Mouse (Mus musculus): ENCODE measurements around the gene Gm11037. TPM values are rescaled to one million over a fixed set of nuclear protein-coding genes. Genes with fewer than 3 reads are reported as not detected.

Gene Gm11037
- total and polyA plus RNA-seq, 2 experiments from 2014 or later: not detected

DNA sequence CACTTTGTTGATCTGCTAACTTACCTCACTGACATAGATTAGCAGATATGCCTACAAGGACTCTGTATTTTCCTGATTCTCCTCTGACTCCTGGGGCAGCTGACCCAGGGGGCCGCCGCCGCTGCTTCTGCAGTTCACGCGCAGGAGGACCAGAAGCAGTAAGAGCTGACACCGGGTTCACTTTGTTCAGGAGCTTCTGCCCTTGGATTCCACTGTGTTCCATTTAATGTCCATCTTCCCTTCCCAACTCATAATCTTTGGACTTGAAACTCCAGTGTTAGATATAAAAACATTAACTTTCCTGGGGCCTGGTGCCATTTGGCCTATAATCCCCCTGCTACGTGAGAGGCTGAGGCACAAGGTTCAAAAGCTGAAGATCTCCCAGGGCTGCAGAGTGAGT is 30.6 kb downstream of the Gm11037 start:
- Histone ChIP-seq H3K9ac (replicated peaks; ENCODE audit: low read length, poor library complexity, severe bottlenecking) (no peak overlapping the region), H3K4me3 (ENCODE audit: low read depth, low read length) (no peak overlapping the region), H3K4me1 (ENCODE audit: insufficient read depth, low read length) (no peaks in the 10 kb centered on the region), H3K27me3 (ENCODE audit: insufficient read depth, low read length) (no peaks in the 10 kb centered on the region), H3K27ac (ENCODE audit: low read depth, low read length) (no peak overlapping the region), H3K36me3 (ENCODE audit: insufficient read depth, low read length) (no peaks in the 10 kb centered on the region), H3K9me3 (ENCODE audit: low read length) (no peaks in the 10 kb centered on the region), H3K4me2 (ENCODE audit: low read depth, low read length, poor library complexity, severe bottlenecking) (no peak overlapping the region)
- ATAC-seq (ENCODE audit: low FRiP score) (no peak), DNase-seq (ENCODE audit: low spot score) (no peak)
- TF ChIP-seq CTCF (IDR thresholded peaks at IDR 0.05): no peak
- 82% methylated on average over 7 of the region's 7 CpGs for WGBS

DNA sequence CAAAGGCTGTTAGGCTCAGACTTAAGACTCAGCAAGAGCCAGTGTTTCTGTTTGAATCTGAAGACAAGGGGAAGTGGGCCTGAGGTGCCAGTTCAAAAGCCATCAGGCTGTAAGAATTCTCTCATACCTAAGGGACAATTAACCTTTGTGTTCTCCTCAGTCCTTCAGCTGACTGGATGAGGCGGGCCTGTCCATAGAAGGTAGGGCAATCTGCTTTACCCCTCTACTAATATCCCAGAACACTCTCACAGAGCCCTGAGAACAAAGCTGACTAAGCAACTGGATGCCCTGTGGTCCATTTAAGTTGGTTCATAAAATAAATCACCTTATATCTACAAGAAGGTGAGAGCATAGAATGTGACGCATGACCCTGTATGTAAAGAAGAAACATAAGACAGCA is 32.9 kb downstream of the Gm11037 start:
- no peaks in the 10 kb centered on the region for H3K4me1 ChIP-seq (ENCODE audit: insufficient read depth, low read length)
- no peak overlapping the region for H3K27ac ChIP-seq (ENCODE audit: low read depth, low read length)
- H3K36me3 ChIP-seq (ENCODE audit: insufficient read depth, low read length): no peaks in the 10 kb centered on the region
- no peaks in the 10 kb centered on the region for H3K27me3 ChIP-seq (ENCODE audit: insufficient read depth, low read length)
- no peak for TF ChIP-seq CTCF (IDR thresholded peaks at IDR 0.05)
- no peak overlapping the region for H3K4me2 ChIP-seq (ENCODE audit: low read depth, low read length, poor library complexity, severe bottlenecking)
- H3K4me3 ChIP-seq (ENCODE audit: low read depth, low read length): no peak overlapping the region
- no peak overlapping the region for H3K9ac ChIP-seq (replicated peaks; ENCODE audit: low read length, poor library complexity, severe bottlenecking)
- no peak for ATAC-seq (ENCODE audit: low FRiP score)
- 84% methylated on average over 2 of the region's 2 CpGs for WGBS
- no peaks in the 10 kb centered on the region for H3K9me3 ChIP-seq (ENCODE audit: low read length)
- no peak for DNase-seq (ENCODE audit: low spot score)

DNA sequence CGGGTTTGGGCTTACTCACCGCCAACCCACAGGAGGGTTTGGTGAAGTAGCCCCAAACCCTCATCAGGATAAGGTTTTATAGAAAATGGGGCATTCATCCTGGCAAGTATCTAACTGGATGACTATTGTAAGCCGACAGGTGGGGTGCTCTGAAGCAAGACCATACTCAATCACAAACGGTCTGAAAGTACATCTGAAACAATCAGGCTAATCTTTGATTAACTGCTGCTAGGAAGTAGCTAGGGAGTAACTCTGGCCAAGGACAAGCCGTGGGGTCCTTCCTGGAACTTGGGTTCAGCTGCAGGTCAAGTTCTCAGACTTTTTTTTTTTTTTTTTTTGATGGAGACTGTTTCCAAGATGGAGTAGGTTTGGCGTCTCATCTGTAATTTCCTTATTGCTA is 34.7 kb downstream of the Gm11037 start:
- Histone ChIP-seq H3K27me3 (ENCODE audit: insufficient read depth, low read length) (peaks cover 11% of the 10 kb centered on the region), H3K4me3 (ENCODE audit: low read depth, low read length) (no peak overlapping the region), H3K27ac (ENCODE audit: low read depth, low read length) (no peak overlapping the region), H3K4me1 (ENCODE audit: insufficient read depth, low read length) (no peaks in the 10 kb centered on the region), H3K9ac (replicated peaks; ENCODE audit: low read length, poor library complexity, severe bottlenecking) (no peak overlapping the region), H3K4me2 (ENCODE audit: low read depth, low read length, poor library complexity, severe bottlenecking) (no peak overlapping the region), H3K36me3 (ENCODE audit: insufficient read depth, low read length) (no peaks in the 10 kb centered on the region; the same call in 1 of the 2 replicates), H3K9me3 (ENCODE audit: low read length) (no peaks in the 10 kb centered on the region)
- no peak for ATAC-seq (ENCODE audit: low FRiP score)
- DNase-seq (ENCODE audit: low spot score): no peak
- no peak for TF ChIP-seq CTCF (IDR thresholded peaks at IDR 0.05)
- WGBS: 87% methylated on average over 6 of the region's 6 CpGs

DNA sequence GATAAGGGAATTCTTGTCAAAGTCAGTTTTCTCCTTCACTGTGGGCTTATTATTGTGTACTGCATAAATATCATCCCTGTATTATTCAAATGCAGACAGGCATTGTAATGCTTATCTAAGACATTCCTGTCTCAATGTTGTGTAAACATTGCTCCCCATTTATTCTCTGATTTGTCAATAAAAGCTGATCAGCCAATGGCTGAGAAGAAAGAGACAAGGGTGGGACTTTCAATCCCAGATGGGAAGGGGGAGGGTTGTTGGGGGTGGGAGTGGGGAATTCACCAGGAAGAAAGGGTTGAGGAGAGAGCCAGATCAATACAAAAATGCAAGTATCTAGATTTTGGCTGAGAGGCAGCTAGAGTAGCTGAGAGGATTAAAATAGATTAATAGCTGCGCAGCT is 35.6 kb downstream of the Gm11037 start:
- ATAC-seq (ENCODE audit: low FRiP score) (no peak), DNase-seq (ENCODE audit: low spot score) (no peak)
- no peaks in the 10 kb centered on the region; the same call in 1 of the 2 replicates for H3K36me3 ChIP-seq (ENCODE audit: insufficient read depth, low read length)
- WGBS: 68% methylated on average over 1 of the region's 1 CpGs
- no peak overlapping the region for H3K4me3 ChIP-seq (ENCODE audit: low read depth, low read length)
- peaks cover 11% of the 10 kb centered on the region for H3K27me3 ChIP-seq (ENCODE audit: insufficient read depth, low read length)
- no peak for TF ChIP-seq CTCF (IDR thresholded peaks at IDR 0.05)
- H3K4me2 ChIP-seq (ENCODE audit: low read depth, low read length, poor library complexity, severe bottlenecking): no peak overlapping the region
- no peak overlapping the region for H3K27ac ChIP-seq (ENCODE audit: low read depth, low read length)
- no peaks in the 10 kb centered on the region for H3K9me3 ChIP-seq (ENCODE audit: low read length)
- H3K9ac ChIP-seq (replicated peaks; ENCODE audit: low read length, poor library complexity, severe bottlenecking): no peak overlapping the region
- peaks cover 1% of the 10 kb centered on the region; the same call in 1 of the 2 replicates for H3K4me1 ChIP-seq (ENCODE audit: insufficient read depth, low read length)

- Histone ChIP-seq H3K36me3 (ENCODE audit: insufficient read depth, low read length) (no peaks in the 10 kb centered on the region; the same call in 1 of the 2 replicates), H3K4me2 (ENCODE audit: low read depth, low read length, poor library complexity, severe bottlenecking) (no peak overlapping the region), H3K4me1 (ENCODE audit: insufficient read depth, low read length) (peaks cover 9% of the 10 kb centered on the region), H3K27me3 (ENCODE audit: insufficient read depth, low read length) (peaks cover 11% of the 10 kb centered on the region), H3K9me3 (ENCODE audit: low read length) (no peaks in the 10 kb centered on the region), H3K27ac (ENCODE audit: low read depth, low read length) (no peak overlapping the region), H3K9ac (replicated peaks; ENCODE audit: low read length, poor library complexity, severe bottlenecking) (no peak overlapping the region), H3K4me3 (ENCODE audit: low read depth, low read length) (no peak overlapping the region)
- WGBS: 29% methylated on average over 9 of the region's 9 CpGs
- DNase-seq (ENCODE audit: low spot score) (no peak), ATAC-seq (ENCODE audit: low FRiP score) (no peak)
- TF ChIP-seq CTCF (IDR thresholded peaks at IDR 0.05): no peak
Observed at GRCm38 (mm10) chr2:131170936-131171335, 37.6 kb downstream of the Gm11037 start.

- TF ChIP-seq CTCF (IDR thresholded peaks at IDR 0.05): no peak
- Histone ChIP-seq H3K27me3 (ENCODE audit: insufficient read depth, low read length) (peaks cover 11% of the 10 kb centered on the region), H3K27ac (ENCODE audit: low read depth, low read length) (no peak overlapping the region), H3K4me2 (ENCODE audit: low read depth, low read length, poor library complexity, severe bottlenecking) (peak overlapping the region; percentile 28), H3K9me3 (ENCODE audit: low read length) (no peaks in the 10 kb centered on the region), H3K36me3 (ENCODE audit: insufficient read depth, low read length) (no peaks in the 10 kb centered on the region; the same call in 1 of the 2 replicates), H3K9ac (replicated peaks; ENCODE audit: low read length, poor library complexity, severe bottlenecking) (0 out of 2 replicates have a peak overlapping the region, but pooled peaks have one; percentile 8), H3K4me3 (ENCODE audit: low read depth, low read length) (no peak overlapping the region), H3K4me1 (ENCODE audit: insufficient read depth, low read length) (peaks cover 12% of the 10 kb centered on the region)
- DNase-seq (ENCODE audit: low spot score) (no peak), ATAC-seq (ENCODE audit: low FRiP score) (no peak)
- WGBS: 25% methylated on average over 43 of the region's 43 CpGs
Observed at GRCm38 (mm10) chr2:131171401-131172104, 38.3 kb downstream of the Gm11037 start.

Data from midbrain, postnatal 0 days (tissue).